Mouse (Mus musculus) MEL (cell line): ENCODE measurements around the gene Hoxd10.

ENCODE experiments used
- HCFC1 ChIP-seq: IDR thresholded peaks from 2 replicates; pipeline ENCODE4 v1.6.1; 2012; ENCODE audit warnings: low read depth, mild to moderate bottlenecking, inconsistent platforms, low read length, improper control_type of control experiment, moderate library complexity
- NELFE ChIP-seq: IDR thresholded peaks from 2 replicates; pipeline ENCODE4 v1.6.1; 2011; ENCODE audit warnings: low read depth, low read length, improper control_type of control experiment
- TAL1 ChIP-seq: IDR thresholded peaks from 2 replicates; pipeline ENCODE4 v1.6.1; 2012; ENCODE audit warnings: mild to moderate bottlenecking, inconsistent platforms, low read length, moderate library complexity, mixed read lengths

- TF ChIP-seq HCFC1, result no peak
- TF ChIP-seq TAL1, result no peak
- no peak for TF ChIP-seq NELFE
These were observed 4.2 kb downstream of the Hoxd10 start for GRCm38 (mm10) chr2:74695813-74696430.
